Mouse (Mus musculus) CH12.LX (cell line): Measurements from ENCODE around the gene Cpne9.

Source experiments
- CTCF ChIP-seq, 2 experiments: IDR thresholded peaks in 1 of 2; conservative IDR thresholded peaks in 1 of 2; 2 replicates each; pipeline ENCODE4 v1.5.1; 2011 to 2012; ENCODE audit warnings: low read depth in 2 of 2, low read length in 2 of 2, improper control_type of control experiment in 1 of 2, inconsistent platforms in 1 of 2, mild to moderate bottlenecking in 1 of 2, moderate library complexity in 1 of 2
- E2F4 ChIP-seq: IDR thresholded peaks from 2 replicates; pipeline ENCODE4 v1.6.1; 2011; ENCODE audit warnings: low read depth, low read length, improper control_type of control experiment; ENCODE audit not compliant: insufficient replicate concordance
- EP300 ChIP-seq: IDR thresholded peaks from 2 replicates; pipeline ENCODE4 v1.6.1; 2011; ENCODE audit warnings: low read length, improper control_type of control experiment
- MAX ChIP-seq: IDR thresholded peaks from 2 replicates; pipeline ENCODE4 v1.6.1; 2011; ENCODE audit warnings: low read length, improper control_type of control experiment
- MAZ ChIP-seq: IDR thresholded peaks from 2 replicates; pipeline ENCODE4 v1.6.1; 2012; ENCODE audit warnings: low read depth, mild to moderate bottlenecking, inconsistent platforms, low read length, improper control_type of control experiment, moderate library complexity
- NELFE ChIP-seq: IDR thresholded peaks from 2 replicates; pipeline ENCODE4 v1.6.1; 2011; ENCODE audit warnings: low read depth, low read length, improper control_type of control experiment
- POLR2A ChIP-seq: IDR thresholded peaks from 2 replicates; pipeline ENCODE4 v1.6.1; 2011; ENCODE audit warnings: low read depth, mild to moderate bottlenecking, improper control_type of control experiment, low read length
- TCF12 ChIP-seq: IDR thresholded peaks from 2 replicates; pipeline ENCODE4 v1.6.1; 2014; ENCODE audit warnings: low read depth, mild to moderate bottlenecking, inconsistent platforms, low read length, improper control_type of control experiment
- ZC3H11A ChIP-seq: IDR thresholded peaks from 2 replicates; pipeline ENCODE4 v1.6.1; 2012; ENCODE audit warnings: low read depth, mild to moderate bottlenecking, inconsistent platforms, low read length, improper control_type of control experiment

- TF ChIP-seq CTCF (conservative IDR thresholded peaks at IDR 0.05 in 1 of 2, IDR thresholded peaks at IDR 0.05 in 1 of 2; ENCODE audit: low read depth in 2 of 2, low read length in 2 of 2) (no peak), MAX (no peak), E2F4 (no peak), ZC3H11A (no peak), EP300 (no peak), POLR2A (no peak), MAZ (no peak), NELFE (no peak), TCF12 (no peak)
Observed at GRCm38 (mm10) chr6:113290346-113290745, 8.2 kb downstream of the Cpne9 start.
